Mouse (Mus musculus): Measurements from ENCODE around the gene Ccdc187.

The Ccdc187 gene

DNA sequence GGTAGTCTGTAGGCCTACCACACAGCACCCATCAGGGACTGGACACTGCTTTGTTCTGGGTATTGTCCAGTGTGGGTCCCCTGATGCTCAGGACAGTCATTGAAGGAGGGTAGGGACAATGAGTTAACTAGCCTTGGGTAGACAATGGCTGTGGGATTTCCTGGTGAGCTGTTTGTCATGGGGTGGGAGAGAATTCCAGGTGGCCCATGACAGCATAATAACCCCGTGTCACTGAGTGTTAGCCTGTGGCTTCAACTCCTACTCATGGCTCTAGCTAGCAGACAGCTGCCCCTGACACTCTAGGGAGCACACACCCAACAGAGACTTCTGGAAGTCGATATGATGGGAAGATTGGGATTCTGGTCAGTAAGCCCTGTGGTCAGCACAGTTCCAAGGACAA lies at the start of gene Ccdc187:
Ccdc187 (minus strand) TSS at position 101 of the 400 bp plus-strand sequence.
- no peak for DNase-seq (ENCODE audit: low spot score)

- no peak for DNase-seq (ENCODE audit: low spot score)
Measured at GRCm38 (mm10) chr2:26342609-26343490, 48.5 kb upstream of the Ccdc187 start.

- DNase-seq (ENCODE audit: low spot score), result no peak
Measured at GRCm38 (mm10) chr2:26342044-26342443, 47.7 kb upstream of the Ccdc187 start.

- no peak for DNase-seq (ENCODE audit: low spot score)
Measured at GRCm38 (mm10) chr2:26341510-26341981, 47.2 kb upstream of the Ccdc187 start.

DNA sequence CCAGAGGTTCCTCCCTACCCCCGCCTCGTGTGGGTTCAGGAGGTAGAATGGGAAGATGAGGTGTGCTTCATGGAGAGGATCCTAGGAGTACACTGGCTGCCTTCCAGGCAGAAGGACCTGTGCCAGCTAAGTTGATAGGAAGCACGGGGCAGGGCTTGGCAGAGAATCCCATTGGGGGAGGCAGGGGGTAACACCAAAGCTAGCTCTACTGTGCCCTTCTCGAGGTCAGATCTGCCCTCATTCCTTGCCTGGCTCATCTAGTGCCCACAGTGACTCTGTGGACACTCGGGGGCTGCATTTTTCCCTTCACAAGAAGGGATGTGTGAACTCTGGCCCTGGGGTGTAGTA lies 44.8 kb upstream of the Ccdc187 start:
- DNase-seq (ENCODE audit: low spot score), result no peak

GRCm38 (mm10) chr2:26338302-26339203 lies 44.2 kb upstream of the Ccdc187 start:
- DNase-seq (ENCODE audit: low spot score), result no peak

DNA sequence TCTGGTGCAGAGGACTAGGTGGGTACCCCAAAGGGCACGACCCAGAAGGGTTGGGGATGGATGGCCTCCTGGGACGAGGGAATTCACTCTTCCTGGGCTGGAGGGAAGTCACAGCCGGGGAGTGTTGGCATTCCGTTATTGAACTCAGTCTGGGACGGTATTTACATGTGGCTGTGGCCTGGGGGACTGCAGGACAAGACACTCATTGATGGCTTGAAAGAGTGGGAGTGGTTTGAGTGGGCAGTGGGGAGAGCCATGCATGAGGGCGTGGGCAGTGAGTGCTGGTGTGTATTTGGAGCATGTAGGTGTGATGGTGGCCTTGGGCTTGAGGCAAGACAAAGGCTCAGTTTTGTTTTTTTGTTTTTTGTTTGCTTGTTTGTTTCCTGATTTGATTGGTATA lies 36.3 kb upstream of the Ccdc187 start:
- DNase-seq (ENCODE audit: low spot score), result no peak

GRCm38 (mm10) chr2:26330056-26330468 lies 35.7 kb upstream of the Ccdc187 start:
- DNase-seq (ENCODE audit: low spot score), result no peak

DNA sequence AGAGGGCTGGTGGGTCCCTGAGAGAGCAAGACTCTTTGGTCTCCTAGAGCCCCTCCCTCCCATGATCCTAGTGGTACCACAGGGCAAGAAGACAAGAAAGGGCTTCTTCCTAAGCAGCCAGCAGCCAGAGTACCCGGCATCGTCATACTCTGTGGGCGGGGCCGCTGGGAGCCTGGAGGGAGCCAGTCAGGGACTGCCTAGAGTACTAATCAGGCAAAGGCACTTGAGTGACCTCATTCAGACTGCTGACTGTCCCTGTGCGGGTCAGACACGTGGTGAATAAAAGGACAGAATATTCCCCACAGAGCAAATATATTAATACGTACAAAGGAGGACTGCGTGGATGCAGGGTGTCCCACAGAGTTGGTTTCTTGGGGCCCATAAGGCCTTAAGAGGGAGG lies 35.0 kb upstream of the Ccdc187 start:
- DNase-seq (ENCODE audit: low spot score), result no peak

DNA sequence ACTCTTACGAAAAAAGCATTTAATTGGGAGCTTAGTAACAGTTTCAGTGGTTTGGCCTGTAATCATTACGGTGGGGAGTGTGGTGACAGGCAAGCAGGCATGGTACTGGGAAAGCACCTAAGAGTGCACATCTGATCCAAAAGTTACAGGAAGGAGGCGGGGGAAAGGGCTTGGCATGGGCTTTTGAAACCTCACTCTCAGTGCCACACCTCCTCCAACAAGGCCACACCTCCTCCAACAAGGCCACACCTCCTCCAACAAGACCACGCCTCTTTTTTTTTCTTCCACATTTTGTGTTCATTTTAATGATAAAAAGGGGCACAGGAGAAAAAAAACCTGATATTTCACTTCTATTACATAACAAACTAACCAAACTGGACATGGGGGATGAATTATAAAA lies 33.5 kb upstream of the Ccdc187 start:
- no peak for DNase-seq (ENCODE audit: low spot score)

DNA sequence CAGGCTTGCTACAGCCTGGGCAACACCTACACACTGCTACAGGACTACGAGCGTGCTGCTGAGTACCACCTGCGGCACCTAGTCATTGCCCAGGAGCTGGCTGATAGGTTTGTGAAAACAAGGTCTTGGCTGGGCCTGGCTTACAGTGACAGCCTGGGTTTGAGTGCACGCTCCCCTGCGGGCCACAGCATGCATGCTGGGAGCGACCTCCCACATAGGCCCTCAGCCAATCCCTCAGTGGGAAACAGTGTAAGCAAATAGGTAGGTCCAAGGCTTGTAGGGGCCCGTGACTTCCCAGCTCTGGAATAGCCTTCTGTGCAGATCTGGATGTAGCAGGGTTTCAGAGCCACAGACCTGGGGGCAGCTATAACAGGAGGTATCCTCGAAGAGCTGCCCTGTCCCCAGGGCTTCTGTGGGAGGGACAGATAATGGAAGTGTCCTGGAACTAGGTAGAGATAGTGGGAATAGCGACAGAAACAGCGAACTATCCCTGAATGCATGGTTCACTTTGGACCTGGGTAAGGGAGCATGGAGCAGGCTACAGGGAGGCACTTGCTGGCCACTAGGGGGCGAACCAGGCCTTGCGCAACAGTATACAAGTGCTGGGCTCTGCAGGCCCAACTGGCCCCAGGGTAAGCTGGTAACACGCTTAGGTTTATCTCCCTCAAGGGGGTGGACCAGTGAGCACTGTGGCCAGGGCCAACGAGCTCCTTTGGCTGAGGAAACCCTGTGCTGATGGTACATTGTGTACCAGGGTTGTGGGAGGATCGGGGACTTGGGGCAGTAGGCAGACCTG lies 31.2 kb upstream of the Ccdc187 start:
- DNase-seq (ENCODE audit: low spot score), result no peak

GRCm38 (mm10) chr2:26324917-26325316 lies 30.6 kb upstream of the Ccdc187 start:
- DNase-seq (ENCODE audit: low spot score), result no peak

DNA sequence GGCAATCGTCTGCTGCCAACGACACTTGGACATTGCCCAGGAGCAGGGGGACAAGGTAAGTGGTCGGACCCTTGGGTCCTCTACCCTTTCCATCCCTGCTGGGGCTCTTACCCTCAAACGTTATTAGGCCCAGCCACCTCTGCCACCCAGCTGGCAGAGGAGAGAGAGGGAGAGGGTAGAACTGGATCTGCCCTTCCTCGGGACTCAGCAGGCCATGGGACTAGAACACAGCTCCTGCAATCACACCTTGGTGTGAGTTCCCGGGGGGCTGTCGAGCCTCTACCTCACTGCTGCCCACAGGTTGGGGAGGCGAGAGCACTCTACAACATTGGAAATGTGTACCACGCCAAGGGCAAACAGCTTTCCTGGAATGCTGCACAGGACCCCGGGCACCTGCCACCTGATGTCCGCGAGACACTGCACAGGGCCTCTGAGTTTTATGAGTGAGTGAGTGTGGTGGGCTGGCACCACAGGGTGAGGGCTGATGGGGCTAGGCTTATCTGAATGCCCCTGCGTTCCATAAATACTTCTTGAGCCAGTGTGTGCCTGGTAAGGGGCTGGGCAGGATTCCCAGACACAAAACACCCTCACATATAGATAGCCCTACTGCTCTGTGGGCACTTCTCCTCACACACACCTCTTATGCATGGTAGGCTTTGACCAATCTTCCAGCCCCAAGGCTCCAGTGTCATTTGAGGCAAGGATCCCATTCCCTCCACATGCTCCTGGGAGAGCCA lies 29.4 kb upstream of the Ccdc187 start:
- no peak for DNase-seq (ENCODE audit: low spot score)

- DNase-seq (ENCODE audit: low spot score), result no peak
Measured at GRCm38 (mm10) chr2:26320245-26321185, 26.2 kb upstream of the Ccdc187 start.

DNA sequence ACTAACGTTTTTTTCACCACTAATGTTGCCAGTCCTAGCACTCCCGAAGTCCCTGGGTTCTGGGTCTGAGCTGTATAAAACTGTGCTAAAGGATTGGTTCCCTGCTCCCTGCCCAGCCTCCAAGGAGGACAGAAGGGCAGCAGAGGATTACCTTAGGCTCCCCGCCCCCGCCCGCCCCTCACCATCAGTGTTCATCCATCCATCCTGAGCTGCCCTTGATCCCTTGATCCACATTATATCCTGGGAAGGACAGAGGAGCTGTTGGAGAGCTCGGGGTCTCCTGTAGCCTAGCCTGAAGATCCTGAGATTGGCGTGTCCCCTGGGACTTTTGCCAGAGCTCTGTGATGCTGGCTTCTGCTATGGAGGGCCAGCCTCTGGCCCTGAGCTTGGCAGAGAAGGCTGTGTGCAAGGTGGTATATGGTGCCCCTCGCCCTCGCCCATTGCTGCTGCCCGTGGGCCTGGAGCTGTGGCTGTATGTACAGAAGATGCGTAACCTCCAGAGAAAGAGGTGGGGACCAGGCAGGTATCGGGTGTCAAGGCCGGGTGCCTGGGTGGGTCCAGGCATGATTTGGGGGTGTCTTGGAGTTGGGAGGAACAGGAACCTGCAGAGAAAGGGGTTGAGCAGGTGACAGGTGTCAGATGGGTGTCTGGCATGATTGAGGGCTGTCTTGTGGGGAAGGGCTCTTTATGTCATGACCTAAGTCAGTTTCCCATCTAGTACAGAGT lies 25.3 kb upstream of the Ccdc187 start:
- DNase-seq (ENCODE audit: low spot score), result no peak

GRCm38 (mm10) chr2:26319109-26319508 lies 24.8 kb upstream of the Ccdc187 start:
- no peak for DNase-seq (ENCODE audit: low spot score)

DNA sequence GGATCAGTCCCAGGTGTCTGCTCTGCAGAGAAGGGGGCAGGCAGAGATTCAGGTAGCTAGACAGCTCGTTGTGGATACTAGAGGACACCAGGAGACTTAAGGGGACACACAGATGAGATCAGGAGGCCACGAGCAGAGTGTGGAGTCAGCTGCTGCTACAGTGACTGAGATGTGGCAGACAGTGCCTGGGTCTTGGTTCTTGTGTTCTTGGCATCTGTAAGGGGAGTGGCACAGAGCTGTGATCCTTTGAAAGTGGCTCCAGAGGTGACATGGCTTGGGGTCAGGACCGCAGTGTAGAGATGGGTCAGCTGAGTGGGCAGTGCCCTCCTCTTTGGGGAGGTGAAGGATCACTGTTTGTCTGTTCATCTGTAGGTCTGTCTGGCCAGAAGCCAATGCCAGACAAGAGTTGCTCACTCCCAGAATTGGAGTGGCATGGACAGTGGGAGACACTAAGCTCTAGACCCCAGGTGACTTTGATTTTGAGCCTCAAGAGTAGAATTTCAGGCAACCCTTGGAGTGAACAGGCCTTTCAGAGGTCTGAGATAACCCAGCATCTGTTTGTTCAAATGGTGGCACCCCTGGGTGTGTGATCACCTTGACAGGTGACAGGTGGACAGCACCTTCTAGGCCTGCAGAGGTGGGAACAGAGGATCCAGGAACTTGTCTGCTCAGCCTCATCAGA lies 23.8 kb upstream of the Ccdc187 start:
- DNase-seq (ENCODE audit: low spot score), result no peak

GRCm38 (mm10) chr2:26317371-26317770 lies 23.0 kb upstream of the Ccdc187 start:
- DNase-seq (ENCODE audit: low spot score), result no peak
